Mouse (Mus musculus) kidney, postnatal 25 days (tissue): ENCODE data around the gene Csrp3.

Source experiments
- DNase-seq, 2 experiments: peaks; one replicate each; pipeline ENCODE4 v3.0.0; 2021; ENCODE audit warnings: mixed read lengths in 2 of 2

Gene Csrp3

DNA sequence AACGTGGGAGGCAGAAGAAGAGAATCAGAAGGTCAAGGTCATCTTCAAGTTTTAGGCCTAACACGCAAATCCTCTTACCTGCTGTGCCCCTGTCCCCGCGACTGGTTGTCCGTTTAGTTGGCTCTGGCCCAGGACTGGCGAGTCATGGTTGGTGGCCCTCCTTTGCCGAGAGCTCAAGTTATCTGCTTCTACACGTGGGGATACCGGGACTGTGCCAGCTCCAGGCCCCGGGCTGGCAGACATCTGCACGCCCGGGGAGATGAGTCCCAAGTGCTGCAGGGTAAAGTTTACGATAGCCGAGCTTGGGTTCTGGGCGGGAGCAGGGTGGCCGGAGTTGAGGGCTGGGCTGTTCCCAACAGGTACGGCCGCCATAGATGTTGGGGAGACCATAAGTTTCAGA, 19.7 kb upstream of the Csrp3 start:
- DNase-seq, result no peak

DNA sequence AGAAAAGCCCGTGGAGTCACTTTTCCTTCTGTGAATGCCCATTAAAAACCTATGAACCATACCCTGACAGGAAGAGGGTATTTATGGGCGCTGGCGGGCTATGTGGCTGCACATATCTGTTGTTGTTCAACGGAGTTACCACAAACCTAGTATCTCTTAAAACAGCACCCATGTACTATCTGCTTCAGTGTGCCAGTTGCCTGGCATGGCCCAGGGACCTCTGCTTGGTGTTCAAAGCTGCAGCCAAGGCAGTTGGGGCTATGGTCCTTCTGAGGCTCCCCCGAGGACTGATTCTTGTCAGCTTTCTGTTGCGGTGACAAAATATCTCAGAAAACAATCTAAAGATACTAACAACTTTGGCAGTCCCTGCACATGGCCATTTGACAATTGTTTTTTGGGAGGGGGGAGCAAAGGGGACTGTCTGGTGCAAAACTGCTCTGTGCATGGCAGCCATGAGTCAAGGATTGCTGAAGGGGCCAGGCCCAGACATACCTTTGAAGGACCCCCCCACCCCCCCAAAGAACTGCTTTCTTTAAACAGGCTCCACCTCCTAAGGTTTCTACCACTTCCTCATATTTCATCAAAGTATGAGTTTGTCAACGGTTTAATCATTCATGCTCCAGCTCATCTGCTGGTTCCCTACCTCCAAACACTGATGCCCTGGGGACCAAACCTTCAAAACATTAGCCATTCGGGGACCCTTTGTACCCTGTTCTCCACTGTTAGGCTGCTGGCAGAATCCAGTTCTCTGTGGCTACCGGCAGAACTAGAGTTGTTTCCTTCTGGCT, 17.0 kb upstream of the Csrp3 start:
- no peak for DNase-seq

DNA sequence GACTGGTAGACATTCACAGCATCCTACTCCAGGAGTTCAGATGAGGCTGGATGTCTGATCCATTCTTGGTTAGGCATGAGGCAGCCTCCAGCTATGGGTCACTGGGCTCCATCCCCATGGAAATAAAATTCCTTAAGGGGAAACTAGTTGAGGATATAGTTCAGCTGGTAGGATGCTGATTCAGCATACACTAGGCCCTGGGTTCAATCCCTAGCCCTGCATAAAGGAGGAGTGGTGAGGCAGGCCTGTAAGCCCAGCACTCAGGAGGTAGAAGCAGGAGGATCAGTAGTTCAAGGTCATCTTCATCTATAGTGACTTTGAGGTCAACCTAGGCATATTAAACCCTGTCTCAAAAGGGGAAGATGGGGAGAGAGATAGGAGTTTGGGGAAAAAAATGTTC, 16.4 kb upstream of the Csrp3 start:
- DNase-seq, result no peak

DNA sequence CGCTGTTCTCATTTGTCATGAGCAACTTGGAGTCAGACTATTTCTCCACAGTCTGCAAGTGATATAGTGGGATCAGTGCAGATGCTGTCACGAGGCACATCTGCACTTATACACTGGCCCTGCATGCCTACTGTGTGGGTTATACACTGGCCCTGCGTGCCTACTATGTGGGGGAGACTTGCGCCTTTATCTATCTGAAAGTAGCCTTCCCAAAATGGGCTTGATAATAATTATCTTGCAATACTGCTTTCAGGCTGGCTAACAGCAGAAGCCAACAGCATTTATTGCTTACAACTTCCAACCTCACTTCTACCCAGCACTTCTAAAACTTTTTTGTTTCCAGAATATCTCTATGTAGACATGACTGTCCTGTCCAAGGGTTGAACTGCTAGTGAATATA, 14.0 kb upstream of the Csrp3 start:
- no peak for DNase-seq

DNA sequence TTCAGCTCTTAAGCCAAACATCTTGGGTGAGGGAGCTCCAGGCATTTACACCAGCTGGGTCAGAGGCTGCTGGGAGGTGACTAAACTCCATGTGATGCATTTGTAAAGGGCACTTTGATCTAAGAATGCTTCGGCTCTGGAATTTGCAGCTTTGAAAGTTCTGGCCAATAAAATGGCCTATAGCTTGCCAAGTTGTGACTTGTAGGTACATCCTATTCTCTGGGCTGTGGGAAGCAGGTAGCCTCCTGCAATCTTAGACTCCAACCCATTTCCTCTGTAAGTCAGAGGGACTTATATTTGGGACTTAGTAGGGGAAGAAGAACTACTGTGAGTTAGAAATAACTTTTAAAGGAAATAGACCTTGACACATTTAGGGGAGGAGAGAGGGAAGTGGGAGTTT, 13.1 kb upstream of the Csrp3 start:
- DNase-seq, result no peak

DNA sequence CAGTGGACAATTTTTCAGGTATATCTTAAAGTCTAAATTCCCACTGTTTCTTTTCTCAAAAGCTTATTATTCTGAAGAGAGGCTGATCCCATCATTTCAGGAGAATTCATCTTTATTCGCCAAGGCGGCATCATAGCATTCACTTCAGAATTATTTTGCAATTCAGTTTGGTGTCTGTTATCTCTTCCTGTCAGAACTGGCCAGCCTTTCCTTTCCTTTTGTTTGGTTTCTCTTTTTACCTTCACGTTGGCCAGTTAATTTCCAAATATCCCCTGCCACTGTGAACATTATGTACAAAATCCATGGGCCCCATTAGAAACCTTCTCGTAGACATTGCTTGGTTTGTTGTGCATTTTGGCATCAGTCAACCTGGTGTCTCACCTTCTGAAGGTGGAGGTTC, 11.5 kb upstream of the Csrp3 start:
- no peak for DNase-seq

DNA sequence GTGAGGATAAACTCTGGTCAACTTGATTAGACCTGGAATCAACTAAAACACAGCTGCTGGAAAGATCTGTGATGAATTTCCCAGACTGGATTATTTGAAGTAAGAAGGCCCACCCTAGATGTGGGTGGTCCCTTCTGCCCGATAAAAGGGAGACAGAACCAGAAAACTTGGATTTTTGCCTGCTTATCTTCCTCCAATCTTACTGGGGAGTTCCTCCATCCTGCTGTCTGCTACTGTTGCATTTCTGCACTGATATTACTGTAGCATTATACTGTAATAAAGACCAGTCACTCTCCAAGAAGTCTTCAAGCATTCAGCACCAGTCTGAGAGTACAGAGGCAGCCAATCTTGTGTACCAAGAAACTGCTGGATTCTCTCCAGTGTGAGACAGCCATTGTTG, 10.4 kb upstream of the Csrp3 start:
- DNase-seq, result no peak

DNA sequence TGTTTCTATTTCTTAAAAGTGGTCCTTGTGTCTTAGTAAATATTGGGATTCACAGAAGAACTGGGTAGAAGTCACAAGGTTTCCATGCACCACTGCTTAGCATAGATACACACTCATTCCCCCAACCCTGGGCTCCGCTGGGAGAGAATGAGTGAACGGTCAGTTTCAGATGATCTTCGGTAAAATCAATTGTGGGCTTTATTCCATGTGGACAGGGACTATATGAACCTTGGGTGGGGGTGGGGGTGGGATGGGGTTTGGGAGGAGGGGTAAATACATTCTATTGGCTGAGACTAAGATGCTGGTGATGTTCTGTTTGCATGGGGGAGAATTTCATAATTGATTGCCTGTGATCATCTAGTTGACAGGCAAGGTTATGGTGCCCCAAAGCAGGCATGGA, 7.6 kb upstream of the Csrp3 start:
- DNase-seq, result no peak

DNA sequence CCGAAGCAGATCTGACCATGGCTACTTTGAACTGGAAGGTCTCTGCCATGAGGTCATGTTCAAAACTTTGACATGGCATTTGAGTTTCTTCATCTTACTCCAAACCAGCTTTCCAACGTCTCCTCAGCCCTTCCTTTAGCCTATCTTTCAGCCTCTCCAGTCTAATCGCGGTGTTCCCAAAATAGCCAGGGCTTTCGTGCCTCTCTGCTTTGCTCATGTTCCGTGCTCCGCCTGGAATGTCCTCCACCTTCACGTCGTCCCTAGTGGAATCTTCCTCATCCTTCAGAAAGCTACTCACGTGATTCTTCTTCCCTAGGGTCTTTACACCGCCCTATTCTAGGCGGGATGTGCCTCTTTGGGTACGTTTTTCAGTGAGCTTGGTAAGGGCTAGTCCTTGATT, 5.7 kb upstream of the Csrp3 start:
- DNase-seq, result no peak

DNA sequence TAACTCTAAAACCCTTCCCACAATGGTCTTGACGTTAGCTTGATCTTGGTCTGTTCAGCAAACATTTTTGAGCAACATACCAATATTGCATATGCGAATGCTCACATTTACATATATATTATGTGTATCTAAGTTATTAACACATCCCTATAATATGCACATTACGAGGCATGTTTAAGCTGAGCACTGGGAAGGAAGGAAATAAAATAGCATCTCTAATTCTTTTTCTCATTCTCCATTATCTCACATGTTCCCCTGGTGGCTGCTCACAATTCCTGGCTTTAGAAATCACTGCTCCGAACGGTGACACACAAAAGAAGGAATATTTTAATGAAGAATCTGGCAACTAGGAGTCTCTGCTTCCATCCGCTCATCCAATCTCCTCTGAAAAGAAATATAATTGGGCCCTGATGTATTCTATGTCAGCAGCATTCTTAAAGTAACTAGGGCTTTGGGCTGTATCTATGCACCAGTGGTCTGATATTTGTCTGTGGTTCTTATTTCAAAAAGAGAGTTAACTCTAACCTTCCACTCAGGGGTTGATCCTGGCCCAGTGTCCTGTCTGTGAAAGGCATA, 3.8 kb upstream of the Csrp3 start:
- DNase-seq, result no peak

DNA sequence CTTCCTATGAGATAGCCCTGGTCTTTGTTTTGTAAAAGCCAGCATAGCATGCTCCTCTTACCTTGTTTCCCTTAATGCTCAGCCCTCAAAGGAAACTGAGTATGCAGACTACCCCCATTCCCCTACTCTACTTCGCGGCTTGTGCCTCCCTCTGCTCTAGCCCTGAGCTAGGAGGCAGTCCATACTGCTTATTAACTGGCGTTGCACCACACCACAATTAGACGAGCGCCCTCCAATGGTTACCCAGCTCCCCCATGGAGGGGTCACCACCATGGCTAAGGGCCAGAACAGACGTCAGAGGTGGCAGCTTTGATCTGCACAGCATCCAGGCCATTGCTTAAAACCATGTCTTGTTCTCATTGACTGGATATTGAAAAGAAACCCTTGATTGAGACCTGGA, 1.1 kb downstream of the Csrp3 start:
- no peak for DNase-seq

DNA sequence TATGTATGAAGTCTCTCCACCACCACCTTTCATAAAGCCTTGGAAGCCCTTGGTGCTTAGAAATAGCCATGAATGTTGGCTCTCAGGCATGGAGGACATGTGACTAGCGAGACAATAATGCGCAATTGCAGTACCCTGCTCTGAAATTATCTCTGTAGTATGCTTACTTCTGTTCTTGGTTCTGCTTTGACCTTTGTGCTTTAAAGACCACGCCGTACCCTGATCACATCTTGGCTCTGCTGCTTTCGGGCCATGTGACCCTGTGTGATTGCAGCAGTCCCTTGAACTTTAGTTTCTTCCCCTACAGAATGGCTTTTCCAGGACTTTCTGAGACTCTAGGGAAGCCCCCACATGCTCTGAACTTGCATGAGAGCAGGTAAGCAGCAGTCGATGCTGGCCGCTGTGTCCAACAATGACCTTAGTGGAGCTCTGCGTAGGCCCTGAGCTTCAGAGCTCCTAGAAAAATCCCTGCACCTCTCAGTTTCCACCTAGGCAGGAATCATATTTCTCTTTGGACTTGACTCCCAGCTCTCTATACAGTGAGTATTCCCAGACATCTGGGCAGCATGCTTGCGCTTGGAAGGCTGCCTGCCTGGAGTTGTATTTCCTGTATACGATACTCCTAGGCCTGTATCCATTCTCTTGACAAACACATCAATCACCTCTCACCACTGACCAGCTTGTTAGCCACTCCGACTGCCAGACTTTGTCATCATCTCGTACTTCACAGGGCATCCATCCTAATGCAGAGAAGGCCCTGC, 2.4 kb downstream of the Csrp3 start:
- no peak for DNase-seq

DNA sequence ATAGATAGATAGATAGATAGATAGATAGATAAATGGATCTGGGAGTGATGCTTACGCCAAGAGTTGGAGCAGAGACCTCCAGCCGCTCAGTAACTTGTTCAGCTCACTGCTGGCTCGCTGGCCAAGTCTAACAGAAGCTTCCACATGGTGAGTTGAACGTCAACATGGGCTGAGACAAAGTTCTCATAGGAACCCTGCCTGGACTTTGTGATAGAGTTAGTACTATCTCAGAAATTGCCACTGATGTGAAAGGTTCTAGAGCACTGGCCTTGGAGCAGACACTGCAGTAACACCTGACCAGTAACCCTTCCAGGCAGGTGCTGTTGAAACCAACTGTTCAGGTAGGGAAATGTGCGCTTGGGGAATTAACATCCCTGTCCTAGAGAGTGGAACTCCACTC, 4.3 kb downstream of the Csrp3 start:
- no peak for DNase-seq

DNA sequence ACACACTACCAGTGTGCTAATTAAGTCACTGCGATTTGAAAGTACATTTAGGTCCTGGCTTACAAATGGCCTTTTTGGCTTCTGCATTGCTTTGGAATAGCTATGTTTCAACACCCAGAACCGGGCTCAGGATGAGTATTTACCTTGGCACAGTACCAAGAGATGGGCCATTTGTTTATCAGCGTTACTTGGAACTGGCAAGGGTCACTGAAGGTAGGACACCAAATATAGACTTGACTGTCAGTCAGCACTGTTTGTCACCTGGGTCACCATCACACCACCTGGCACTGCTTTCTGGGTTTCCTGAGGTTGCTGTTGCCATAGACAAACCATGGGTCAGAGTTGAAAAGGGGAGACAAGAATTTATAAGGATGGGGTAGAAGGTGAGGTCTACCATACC, 5.5 kb downstream of the Csrp3 start:
- DNase-seq, result no peak

DNA sequence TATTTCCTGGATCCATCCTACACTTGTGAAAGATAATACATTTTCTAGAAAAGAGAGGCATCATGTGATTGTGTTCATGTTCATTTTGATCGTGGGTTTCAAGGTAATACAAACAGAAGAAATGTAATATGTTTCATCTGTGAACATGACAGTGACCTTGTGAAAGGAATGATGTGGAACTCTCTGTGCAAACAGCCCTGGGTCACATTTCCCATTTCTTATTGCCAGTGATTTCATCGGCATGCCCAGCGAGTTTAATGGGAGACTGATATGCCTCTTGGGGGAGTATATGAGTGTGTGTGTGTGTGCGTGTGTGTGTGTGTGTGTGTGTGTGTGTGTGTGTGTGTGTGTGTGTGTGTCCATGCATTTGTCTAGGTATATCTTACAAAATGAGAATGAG, 6.3 kb downstream of the Csrp3 start:
- DNase-seq, result no peak

DNA sequence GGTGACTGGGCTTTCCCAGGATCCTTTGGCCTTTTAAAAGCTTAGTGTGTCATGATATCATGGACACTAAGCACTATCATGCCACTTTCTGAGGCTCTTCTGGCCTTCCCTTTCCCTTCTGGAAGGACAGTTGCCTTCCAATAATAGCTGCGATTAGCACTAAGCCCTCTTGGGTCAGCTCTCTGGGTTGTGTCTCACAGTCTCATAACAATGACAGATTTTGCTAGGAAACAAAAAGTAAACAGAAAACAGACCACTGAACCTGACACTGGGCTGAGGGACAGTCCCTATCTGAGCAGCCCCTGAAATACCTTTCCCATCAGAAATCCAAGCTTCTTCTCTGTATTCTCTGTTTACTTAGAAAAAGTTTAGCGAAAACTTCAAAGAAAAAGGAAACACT, 7.3 kb downstream of the Csrp3 start:
- DNase-seq, result no peak

DNA sequence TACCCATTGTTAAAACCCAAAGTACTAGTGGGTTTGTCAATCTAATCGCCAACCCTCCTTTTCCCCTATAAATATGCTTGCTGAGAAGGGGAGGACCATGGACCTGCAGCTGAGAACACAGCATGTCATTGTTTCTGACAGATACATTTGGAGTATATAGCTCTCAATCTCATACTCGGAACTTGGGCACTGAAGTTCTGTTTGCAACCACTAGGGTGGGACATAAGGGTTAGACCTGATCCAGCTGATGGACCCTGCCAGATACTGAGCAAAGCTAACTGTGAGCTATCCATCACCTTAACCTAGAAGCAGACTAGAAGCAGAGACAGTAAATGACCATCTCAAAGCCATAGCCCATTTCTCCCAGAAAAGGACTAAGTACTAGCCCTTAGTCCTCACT, 9.4 kb downstream of the Csrp3 start:
- no peak for DNase-seq

DNA sequence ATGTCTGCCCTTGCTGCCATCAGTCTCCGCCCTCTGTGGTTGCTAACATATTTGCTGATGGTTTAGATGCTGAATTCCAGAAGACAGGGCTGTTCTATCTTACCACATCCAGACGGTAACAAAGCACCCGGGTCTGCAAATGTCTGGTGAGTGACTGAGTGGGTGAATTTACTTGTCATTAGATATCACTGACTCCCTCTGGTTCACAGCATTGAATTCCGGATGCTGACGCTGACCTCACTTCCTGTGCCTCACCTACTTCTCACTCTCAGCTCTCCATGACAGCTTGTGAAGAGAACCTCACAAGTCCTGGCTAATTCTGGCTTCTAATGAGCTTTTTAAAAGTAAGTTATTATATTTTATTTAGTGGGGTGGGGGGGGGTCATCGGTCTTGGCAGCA, 10.9 kb downstream of the Csrp3 start:
- DNase-seq, result no peak

DNA sequence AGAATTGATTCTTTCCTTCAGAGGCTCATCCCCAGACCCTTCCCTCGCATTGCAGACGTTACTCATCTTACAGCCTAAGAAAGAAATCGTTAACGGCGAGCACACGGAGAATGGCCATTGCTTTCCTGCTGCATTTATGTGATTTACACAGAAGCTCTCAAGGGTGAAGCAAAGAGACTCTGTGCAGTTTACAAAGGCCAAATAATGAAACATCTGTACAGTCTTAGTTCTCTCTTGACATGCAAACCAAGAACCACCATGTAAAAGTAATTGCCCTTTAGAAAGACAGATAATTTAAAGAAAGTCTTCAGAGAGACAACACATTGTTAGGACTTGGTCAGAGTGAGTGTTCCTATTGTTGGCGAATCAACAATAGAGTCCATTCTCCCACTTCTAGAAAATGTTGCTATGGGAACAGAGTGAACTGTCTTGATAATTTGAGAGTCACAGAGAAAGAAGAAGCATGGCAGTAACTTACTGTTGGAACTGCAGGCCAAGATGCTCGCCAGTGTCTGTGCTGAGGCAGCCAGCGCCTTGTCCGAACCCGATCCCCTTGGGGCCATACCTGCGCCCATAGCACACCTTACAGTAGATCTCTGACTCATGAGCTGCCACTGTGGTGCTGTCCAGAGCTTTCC, 12.7 kb downstream of the Csrp3 start:
- DNase-seq, result no peak

DNA sequence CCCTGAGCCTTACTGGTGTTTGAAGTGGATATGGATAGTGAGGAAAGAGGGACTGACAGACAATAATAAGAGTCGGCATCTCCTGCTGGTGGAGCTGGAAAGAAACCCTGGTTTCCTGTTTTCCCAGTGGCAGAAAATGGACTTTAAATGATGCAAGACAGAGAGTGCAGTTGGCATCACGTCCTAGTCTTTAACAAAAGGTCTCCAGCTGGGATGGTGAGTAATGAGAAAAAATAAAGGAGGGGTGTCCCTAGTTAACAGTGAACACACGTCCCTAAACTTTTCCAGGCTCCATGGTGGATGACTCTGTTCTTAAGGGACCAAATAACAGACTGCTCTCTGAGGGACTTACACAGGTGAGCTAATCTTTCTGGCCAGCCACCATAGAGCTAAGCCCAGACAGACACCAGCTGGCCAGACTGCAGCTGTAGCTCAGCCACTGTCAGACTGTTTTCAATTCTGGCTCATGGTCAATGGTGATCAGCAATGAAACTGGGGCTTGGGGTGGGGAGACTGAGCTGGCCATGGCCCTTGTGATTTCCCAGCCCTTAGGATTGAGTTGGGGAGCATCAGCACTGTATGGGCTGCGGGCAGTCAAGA, 13.4 kb downstream of the Csrp3 start:
- DNase-seq, result no peak

DNA sequence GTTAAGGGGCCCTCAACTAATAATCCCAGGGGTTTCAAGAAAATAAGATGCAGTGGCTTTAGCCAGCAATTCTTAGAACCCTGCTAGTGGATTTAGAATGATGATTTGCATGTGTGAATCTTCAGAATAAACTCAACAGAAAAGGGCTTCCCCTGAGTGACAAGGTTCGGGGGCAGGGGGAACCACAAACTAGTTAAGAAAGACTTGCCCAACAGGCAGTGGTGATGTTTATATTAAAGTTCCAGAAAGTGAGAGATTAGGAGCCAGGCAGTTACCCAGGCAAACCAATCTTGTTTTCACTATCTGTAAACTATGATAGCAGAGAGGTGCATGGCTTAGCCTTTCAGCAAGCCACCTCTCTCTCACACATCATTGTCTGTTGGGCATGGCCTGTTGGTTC, 15.1 kb downstream of the Csrp3 start:
- DNase-seq, result no peak

DNA sequence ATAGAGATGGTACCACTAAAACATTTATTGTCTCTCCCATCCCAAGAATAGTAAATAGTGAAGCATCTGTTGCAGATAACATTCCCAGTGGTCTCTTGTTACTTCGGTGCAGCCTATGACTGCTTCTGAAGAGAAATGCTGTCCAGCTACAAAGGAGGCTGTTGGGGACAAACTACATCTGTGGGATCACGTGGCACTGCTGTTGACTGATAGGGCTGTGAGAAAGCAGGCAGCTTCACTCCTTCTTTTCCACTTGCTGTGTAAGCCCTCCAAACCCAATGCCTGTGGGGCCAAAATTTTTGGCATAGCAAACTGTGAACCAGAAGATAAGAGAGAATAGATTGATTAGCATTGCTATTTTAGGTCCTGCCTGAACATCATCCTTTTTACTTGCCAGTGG, 17.4 kb downstream of the Csrp3 start:
- no peak for DNase-seq

DNA sequence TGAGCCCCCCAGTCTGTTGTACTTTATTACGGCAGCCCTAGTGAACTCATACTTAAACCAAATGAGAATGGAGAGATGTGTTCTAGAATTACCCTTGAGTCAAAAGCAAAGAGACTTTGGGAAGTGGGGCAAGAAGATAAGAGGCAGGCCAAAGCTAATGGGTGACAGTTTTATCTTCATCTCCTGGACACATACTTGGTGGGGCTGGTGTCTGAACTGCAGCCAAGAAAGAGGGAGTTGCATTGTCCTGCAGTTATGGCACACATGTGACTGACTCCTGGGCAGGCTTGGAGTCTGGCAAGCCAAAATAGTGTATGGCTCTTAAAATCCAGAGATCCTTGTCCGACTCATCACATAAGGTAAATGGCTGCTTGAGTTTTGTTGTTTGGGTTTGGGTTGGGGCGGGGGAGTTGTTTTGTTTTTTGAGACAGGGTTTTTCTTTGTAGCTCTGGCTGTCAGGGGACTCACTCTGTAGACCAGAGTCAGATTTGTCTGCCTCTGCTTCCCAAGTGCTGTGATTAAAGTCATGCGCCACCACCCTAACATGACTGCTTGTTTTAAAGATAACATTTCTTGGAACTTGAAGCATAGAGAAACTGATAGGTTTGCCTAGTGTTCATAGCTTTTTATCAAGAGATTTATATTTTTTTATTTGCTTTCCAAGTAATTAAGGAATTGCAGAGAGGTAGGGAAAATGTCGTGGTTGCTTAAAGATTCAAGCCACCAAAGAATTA, 18.5 kb downstream of the Csrp3 start:
- no peak for DNase-seq
